Mouse (Mus musculus) gastrocnemius, postnatal 25 days (tissue): ENCODE measurements at regions not wholly inside any gene's neighbourhood (a gene's known extent, or its start where the extent isn't known, plus 50 kb on each side); places are given as distances from the start of the nearest gene placed in this dataset.

ENCODE experiments used
- DNase-seq: peaks from one replicate; pipeline ENCODE4 v3.0.0; 2022

DNA sequence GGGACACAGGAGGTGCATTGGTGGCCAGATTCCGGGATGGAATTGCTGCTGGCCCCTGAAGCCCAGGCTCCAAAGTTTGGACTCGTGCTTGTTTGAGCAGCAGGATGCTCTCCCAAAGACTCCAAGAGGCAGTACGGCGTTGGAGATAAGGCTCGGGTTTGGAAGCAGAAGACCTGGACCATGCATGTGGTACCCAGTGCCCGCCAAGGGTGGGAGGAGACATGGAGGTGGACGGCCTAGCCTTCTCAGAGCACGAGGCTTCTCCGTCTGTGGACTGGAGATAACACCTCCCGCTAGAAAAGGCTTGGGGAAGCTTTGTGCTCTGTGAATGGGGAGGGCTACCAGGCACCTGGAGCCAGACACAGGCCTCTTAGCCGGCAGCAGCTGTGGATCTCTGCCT, 271.7 kb downstream of the Rps6kc1 start:
- DNase-seq, result no peak

DNA sequence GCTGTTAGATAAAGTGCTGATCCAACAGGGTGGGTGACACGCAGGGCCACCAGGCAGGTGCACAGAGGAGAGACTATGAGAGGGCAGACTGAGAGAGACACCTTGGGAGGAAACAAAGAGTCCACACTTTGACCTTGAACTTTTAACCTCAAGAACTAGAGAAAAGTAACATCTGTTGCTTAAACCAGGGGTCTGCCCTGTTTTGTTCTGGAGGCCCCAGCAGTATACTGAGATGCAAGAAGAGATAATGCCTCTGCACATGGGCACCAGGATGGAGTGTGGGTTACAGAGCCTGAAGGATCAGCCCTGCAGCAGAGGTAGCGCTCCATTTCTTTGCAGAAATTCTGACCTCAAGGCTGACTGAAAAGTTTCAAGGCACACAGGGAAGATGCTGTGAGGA, 276.6 kb downstream of the Rps6kc1 start:
- DNase-seq, result no peak

DNA sequence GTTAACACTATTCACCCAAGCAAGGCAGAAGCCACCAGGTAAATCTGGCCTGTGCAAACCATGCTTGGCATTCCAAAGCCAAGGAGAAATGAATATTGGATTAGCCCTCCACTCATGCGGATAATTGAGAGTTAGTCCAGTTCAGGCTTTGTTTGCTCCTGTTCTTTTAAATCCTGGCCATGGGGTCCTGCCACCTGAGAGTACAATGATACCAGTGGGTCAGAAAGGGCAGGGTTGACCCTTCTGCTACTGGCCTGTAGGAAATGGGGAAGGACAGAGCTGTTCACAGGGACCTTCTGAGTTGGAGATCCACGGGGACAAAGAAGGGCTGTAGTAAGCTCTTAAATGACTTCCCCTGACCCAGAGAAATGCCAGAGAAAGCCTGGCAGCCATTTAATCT, 279.9 kb downstream of the Rps6kc1 start:
- DNase-seq, result no peak

DNA sequence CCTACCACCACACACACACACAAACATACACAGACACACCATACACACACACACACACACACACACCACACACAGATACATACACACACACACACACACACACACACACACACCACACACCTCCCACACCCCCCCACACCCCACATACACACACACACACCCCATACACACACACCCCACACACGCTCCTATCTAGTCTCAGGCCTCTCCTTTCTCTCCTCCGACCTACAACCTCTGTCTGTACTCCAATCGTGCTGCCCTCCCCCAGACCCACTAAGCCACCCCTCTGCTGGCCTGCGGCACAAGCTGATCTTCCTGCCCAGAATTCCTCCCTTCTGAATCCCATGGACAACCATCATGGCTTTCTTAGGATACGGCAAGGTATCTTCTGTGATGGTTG, 281.4 kb downstream of the Rps6kc1 start:
- no peak for DNase-seq

DNA sequence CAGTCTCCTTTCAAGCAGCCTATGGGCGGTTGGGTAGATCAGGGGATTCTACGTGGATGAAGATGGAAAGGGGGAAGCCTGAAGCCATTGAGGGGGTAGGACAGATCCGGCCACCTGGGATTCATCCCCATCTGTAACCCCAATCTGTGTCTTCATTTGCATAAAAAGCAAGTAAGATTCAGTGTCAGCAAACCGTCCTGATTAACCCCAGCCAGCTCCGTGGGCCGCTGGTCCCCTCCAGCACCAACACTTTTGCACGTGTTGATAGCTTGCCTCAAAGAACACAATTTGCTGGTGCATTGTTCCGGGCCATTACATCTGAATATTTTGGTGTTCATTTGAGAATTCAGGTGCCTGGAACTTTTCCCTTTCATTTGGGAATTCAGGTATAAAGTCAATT, 287.7 kb downstream of the Rps6kc1 start:
- DNase-seq, result no peak

DNA sequence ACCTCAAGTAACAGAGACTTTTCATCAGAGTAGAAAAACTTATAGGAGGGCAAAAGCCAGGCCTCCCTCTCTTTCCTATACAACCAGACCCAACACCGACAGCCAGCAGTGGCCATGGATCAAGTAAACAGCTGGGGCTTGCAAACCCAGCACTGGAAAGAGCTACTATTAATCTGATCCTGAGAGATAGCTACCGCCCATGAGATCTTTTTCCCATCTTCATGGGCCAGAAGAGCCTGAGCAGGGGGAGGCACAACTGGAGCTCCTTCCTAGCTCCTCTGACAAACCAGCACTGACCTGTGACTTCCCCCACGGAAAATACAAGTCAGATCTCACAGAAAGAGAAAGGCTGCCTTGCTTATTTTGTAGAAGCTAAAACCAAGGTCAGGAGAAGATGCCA, 311.1 kb downstream of the Rps6kc1 start:
- DNase-seq, result no peak

DNA sequence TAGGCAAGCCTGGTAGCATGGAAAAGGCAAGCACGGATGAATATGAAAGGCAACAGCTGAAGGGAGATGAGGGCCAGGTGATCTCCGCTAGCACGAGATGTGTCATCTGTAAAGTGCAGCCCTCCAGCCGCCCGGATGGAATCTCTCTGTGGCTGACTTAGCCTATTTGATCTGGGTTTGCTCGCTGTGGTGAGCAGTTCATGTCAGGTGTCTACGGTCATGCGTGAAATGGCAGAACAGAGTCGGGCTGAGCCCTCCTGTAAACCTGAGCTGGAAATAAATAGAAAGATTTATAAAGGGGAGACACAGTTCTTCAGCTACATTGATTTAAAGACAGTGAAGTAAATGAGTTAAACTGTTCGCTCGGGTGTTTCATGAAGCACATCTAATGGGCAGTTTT, 311.9 kb downstream of the Rps6kc1 start:
- DNase-seq, result no peak

DNA sequence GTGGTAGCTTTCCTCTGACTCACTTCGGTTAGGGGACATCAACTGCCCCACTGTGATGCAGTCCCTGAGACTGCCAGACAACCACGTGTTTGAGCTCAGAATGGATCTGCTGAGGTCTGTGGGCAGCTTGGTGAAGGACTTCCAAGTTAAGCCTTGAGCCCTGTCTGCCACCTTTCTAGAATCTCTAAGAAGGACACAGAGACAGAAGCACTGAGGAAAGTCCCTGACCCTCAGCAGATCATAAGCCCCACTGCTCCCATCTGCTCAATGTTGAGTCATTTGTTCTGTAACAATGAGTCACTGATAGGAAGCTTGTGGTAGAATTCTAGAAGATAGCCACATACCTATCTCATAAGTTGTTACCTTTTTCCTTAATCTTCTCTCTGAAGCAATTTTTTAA, 315.4 kb downstream of the Rps6kc1 start:
- no peak for DNase-seq

DNA sequence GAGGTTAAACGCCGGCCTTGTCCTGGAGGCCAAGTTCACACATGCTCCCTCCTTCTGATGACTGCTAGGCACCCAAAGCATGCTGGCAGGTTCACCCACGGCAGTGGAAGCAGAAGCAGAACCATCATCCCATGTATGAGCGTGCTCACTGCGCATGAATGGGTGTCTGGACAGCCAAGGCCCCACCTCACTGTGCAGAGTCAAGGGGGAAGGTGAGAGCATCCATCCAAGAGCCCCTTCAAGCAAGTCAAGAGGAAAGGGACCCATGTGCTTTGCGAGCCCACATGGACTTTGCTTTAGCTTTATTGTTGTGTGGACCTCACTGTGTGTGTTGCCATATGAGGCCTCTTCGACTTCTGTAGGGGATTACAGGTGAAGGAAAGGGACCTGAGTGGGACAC, 319.9 kb downstream of the Rps6kc1 start:
- DNase-seq, result no peak

DNA sequence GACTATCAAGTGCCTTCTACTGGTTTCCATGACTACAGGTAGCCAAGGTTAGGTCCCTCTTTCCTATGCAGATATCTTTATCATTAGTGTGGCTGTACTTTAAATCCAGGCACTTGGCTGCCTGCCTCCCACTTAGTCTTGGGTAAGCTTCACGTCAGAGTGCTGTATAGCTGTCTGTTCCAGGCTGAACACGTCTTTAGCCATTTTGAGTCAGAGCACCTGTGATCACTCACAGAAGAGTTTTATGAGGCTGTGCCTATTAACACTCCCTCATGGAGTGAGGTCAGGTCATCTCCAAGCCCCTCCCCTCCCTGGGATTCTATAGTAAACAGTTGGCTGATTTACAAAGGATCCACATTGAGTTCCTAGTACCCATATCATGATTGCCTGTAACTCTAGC, 322.0 kb downstream of the Rps6kc1 start:
- DNase-seq, result no peak

DNA sequence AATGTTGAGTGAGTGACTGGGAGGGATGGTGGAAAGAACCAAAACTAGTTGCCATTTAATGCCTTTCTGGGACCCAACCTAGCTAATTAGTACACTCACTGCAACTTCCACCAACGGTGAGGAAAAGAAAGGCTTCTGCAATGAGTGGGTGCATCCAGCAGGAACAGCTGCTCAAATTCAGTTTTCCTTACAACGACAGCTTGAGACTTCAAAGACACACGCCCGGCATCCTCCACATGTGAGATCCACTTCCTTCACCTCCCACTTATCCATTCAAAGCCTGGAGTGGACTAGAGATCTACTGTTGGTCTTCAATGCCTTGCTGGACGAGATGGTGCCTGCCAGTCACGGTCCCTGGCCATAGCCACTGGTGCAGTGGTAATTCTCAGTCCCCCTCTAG, 328.3 kb downstream of the Rps6kc1 start:
- DNase-seq, result no peak

DNA sequence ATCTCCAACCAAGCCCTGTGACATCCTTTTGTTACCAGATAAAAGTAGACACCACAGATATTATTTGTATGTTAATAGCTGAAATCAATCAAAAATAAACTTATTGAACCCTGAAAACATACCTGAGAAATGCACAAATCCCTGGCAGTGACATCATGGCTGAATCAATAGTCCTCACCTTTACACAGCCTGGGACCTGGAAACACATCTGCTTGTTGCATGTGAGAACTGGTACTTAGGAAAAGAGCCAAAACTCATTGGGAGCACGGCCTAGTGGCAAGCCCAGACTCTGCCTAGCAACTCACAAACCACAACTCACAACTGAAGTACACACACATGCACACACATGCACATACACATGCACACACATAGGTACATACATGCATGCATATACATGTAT, 330.9 kb downstream of the Rps6kc1 start:
- DNase-seq, result no peak

DNA sequence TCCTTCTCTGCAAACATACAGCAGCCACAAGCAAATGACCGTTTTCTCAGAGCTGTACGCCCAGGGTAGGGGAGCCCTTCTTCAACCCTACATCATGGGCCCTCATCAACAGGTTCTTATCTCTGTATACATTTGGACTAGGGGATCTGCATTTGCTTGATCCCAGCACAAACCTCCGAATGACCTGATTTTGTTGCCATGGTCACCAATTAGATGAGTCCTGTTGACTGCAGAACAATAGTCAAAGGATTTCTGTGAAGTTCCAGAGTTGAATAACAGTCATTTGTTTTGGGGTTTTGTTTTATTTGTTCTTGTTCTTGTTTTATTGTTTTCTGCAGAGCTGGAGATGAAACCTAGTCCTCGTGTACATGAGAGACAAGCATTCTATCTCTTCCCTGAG, 340.6 kb downstream of the Rps6kc1 start:
- DNase-seq, result no peak

DNA sequence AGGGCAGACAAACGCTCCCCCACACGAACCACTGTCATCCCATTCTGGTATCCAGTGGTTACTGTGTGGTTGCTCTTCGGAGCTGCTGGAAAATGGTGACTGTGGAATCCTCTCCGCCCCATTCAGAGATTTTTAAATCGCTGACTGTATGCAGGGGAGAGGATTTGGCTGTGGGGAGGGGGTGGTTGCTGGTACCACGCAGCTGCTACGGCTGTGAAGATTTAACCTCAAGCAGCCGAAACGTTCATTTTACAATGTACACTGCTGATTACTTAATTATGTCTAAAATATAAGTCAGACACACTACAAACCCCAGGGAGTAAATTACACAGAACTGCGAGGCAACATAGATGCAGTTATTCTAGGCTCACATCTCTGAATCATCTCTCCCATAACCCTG, 341.0 kb downstream of the Rps6kc1 start:
- DNase-seq, result no peak

DNA sequence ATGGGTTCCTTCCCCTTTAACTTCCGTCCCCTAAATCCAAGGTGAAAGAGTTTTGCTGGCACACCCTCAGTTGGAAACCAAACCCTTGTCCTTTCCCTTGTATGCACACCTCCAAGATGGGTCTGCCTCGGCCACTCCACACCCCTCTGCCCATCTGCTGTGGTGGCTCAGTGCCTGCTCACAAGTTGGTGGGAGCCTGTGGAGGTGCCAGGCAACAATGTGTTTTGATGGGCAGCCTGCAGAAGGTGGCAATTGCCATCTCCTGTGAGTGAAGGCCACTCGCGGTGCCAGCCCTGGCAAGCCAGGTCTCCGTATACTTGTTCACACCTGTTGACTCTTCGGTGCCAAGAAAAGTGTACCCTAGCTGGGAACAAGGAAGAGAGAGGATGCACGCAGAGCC, 344.8 kb downstream of the Rps6kc1 start:
- DNase-seq, result no peak

DNA sequence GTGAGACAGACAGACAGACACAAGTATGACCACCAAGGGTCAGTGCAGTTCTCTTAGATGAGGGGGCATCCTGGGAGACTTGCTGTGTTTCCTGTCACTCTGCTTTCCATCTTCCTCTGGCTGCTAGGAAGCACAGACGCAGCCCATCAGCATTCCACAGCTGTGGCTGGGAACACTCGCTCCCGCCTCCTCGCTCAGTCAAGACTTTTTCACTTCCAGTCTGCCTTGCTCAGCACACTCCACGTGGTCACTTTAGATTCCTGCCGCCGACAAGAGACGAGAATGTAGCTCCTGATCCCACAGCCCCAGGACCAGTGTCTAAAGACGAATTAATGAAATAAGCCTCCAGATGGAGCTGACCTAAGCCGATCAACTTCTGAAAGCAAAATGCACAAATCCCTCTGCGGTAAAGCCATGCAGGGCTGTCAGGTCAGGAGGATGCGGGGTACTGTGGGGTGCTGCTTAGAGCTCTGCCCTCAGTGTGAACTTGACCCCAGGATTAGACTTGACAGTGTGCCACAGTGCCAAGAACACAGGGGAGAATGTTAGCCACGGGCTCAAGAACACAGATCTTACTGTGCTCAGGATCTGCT, 348.6 kb downstream of the Rps6kc1 start:
- no peak for DNase-seq

DNA sequence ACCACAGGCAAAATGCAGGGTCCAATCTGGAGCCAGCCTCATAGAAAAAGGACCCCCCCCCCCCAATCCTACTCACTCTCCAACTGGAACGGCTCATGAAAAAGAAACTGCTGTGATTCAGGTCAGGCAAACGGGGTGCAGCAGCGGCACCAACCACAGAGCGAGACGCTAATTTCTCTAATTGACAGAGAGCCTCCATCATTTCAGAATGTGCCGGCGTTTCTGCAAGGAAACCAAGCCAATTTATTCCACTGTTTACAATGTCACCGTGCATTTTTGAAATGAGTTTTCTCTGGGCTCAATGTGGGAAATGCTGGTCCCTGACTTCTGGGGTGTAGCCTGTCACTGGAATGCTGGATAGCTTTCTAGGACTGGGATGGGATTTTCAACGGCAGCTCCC, 351.5 kb downstream of the Rps6kc1 start:
- DNase-seq, result no peak

DNA sequence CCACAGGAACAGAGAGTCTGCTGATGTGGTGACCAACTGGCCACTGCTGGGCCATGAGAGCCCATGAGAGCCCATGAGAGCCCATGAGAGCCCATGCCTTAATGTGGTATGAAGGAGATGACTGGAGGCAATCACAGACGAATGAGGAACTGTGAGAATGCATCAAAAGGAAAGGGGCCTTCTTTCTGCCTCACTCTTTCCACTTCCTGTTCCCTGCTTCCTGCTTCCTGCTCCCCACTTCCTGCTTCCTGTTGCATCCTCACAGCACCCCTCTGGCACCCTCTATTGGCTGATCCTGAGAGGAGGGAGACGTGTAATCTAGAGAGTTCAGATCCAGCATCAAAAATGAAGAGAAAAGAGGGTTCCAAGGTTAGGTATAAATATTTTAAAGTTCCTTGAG, 369.7 kb downstream of the Rps6kc1 start:
- DNase-seq, result no peak

DNA sequence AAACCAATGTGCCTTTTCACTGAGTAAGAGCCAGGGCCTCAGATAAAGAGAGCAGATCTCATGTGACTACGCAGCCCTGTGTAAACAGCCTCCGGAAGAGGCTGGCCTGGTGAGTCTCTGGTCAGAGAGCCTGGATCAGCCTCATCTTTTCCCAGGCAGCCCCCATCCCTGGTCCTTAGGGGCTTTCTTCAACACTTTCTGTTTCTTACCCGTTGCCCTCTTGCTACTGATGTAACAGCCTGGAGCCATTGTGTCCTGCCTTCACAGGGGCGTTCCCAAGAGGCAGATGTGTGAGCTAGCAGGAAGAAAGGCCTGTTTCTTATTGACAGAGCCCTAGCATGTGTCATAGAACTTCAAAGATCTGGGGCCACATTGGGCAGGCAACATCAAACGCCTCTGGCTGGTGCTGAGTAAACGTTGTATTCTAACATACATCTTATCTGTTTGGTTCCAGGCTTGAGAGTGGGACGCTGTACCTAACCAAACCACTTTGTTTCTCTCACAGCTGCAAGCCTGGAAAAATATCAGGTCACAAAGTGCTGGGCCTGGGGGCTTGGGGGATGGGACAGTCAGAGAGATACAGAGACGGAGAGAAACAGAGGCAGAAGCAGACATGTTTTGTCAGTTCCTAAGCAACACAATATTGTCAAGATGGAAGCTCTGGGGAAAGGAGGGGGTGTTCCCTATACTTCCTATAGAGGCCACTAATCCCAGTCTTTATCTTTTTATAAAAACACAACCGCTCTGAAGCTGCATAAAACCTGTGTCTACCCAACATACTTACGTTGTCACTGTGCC, 362.6 kb upstream of the Prox1 start:
- DNase-seq, result no peak

DNA sequence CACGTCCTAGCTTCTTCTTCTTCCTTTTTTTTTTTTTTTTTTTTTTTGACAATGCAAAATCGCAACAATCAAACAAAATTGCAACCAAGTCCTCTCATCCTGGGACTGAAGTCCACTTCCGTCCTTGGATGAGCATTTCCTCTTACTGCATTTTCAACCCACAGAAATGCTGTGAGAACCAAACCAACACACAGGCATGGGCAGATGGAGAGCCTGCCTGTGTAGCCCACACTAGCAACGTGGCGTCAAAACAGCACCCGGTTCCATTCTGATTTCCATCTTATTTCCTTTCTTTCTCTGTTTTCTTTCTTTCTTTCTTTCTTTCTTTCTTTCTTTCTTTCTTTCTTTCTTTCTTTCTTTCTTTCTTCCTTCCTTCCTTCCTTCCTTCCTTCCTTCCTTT, 360.7 kb upstream of the Prox1 start:
- DNase-seq, result no peak

DNA sequence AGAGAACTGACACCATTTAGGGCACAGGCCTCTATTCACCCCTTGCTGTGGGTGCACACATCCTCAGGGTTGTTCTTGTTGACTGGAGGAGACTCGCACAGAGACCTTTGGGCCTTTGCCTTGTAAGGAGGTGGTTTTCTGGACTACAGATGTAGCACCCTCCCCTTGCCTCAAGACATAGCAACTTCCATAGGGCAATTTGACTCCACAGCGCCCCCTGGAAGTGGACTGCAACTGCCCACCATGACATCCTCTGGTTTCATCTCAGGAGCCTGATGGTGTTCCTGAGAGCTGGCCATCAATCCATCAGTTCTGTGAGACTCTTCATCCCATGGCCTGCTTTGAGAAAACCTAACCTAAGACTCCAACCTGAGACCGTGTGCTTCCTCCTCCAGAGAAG, 359.6 kb upstream of the Prox1 start:
- no peak for DNase-seq

DNA sequence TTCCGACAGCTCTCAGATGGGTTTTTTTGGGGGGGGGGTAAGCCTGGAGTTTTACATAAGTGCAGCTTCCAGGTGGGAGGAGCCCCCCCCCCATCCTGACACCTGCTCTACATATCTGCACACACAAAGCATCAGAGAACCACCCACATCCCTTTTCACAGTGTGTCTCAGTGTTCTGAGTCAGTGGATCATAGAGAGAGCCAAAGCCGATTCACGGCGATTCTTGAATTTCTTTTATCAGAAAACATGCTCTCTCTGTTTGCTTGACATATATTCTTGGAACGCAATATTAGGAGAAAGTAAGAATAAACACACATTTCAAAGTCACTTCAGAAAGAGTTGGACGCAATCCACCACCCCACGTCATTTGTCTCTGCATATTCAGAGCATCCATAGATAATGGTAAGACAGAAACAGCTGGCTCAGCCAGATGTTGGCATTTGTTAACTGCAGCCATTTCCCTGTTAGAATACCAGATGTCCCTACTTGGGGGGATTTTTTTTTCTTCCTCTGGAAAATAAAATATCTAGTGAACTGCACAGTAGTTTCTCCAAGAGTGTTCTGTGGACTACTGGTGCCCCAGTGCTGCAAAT, 357.1 kb upstream of the Prox1 start:
- DNase-seq, result no peak

DNA sequence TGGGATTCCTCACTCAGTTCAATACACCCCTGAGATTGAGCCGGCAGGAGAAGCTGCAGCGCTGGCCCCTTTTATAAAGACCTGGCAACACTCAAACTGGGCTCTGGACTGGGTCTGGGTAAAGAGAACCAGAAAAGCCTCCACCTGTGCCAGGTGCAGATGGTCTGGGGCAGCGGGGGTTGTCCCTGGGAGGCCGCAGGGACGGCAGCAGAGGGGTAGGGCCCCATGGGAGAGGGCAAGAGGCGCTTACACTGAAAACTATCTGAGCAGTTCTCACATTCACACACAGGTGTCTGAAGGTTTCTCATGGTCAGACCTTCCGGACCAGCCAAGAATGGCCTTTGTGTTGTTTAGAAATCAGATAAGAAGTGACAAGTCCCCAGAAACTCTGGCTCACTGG, 356.1 kb upstream of the Prox1 start:
- DNase-seq, result no peak

DNA sequence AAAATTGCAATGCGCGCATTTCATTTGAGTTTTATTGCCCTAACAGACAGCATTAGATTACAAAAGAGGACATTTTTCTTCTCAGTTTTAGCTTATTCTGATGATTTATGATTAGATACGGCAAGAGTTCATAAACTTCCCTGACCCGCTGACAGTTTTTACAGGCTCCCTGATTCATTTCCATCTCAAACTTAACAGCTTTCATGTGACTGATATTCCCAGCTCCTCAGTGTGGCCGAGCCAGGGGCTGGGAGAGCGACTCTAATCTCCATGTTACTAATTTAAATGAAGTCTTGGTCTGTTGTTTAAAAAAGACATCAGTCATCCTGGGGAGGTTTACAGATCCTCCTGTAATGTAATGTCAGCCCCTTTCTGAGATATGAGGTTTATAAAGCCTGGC, 355.5 kb upstream of the Prox1 start:
- DNase-seq, result no peak
